Mouse (Mus musculus) midbrain, postnatal 0 days (tissue): ENCODE measurements at regions not wholly inside any gene's neighbourhood (a gene's known extent, or its start where the extent isn't known, plus 50 kb on each side); places are given as distances from the start of the nearest gene placed in this dataset.

Source experiments
- ATAC-seq: fragments of 200-750 bp; cut with Nextera tagmentation; 2 replicates; pipeline ENCODE4 v1.8.0; 2017; ENCODE audit warnings: moderate number of reproducible peaks, mild to moderate bottlenecking, moderate TSS enrichment, moderate library complexity; ENCODE audit not compliant: low FRiP score
- DNase-seq: peaks from one replicate; pipeline ENCODE4 v3.0.0-alpha.2; 2015; ENCODE audit warnings: low spot score
- H3K27ac ChIP-seq: fragments of 300-500 bp; sonication (generic); 2 replicates; pipeline ENCODE4 v1.5.1; 2014; ENCODE audit warnings: low read depth, mild to moderate bottlenecking, low read length, mixed read lengths
- H3K27me3 ChIP-seq: fragments of 300-500 bp; sonication (generic); 2 replicates; pipeline ENCODE4 v1.6.1; 2014; ENCODE audit warnings: low read length, control low read depth, mixed read lengths; ENCODE audit not compliant: insufficient read depth
- H3K36me3 ChIP-seq: fragments of 300-500 bp; sonication (generic); 2 replicates; pipeline ENCODE4 v1.6.1; 2014; ENCODE audit warnings: low read length, control low read depth, mixed read lengths; ENCODE audit not compliant: insufficient read depth
- H3K4me1 ChIP-seq: fragments of 300-500 bp; sonication (generic); 2 replicates; pipeline ENCODE4 v1.6.1; 2014; ENCODE audit warnings: mild to moderate bottlenecking, control low read depth, antibody characterized with exemption, low read length, mixed read lengths; ENCODE audit not compliant: insufficient read depth
- H3K4me2 ChIP-seq: fragments of 300-500 bp; sonication (generic); 2 replicates; pipeline ENCODE4 v1.6.1; 2014; ENCODE audit warnings: low read depth, mild to moderate bottlenecking, low read length, mixed read lengths; ENCODE audit not compliant: poor library complexity, severe bottlenecking
- H3K4me3 ChIP-seq: fragments of 300-500 bp; sonication (generic); 2 replicates; pipeline ENCODE4 v1.5.1; 2014; ENCODE audit warnings: low read depth, mild to moderate bottlenecking, low read length, moderate library complexity
- H3K9ac ChIP-seq: fragments of 300-500 bp; sonication (generic); replicated peaks from 2 replicates; pipeline ENCODE4 v1.6.1; 2014; ENCODE audit warnings: mild to moderate bottlenecking, low read length, moderate library complexity, mixed read lengths; ENCODE audit not compliant: poor library complexity, severe bottlenecking
- H3K9me3 ChIP-seq: fragments of 300-500 bp; sonication (generic); 2 replicates; pipeline ENCODE4 v1.6.1; 2016; ENCODE audit warnings: low read length, control low read depth
- CTCF ChIP-seq: IDR thresholded peaks from 2 replicates; pipeline ENCODE4 v1.5.1; 2016; ENCODE audit warnings: antibody characterized with exemption, mild to moderate bottlenecking
- WGBS: fragments of 180-500 bp; shearing (Covaris S2); extraction: QIAGEN DNeasy Blood & Tissue Kit; methylation state at CpG from one replicate; pipeline ENCODE4 v1.1.7; 2014; 5-methylcytosine and 5-hydroxymethylcytosine counted together

GRCm38 (mm10) chr8:47615061-47615460 is 60.3 kb downstream of the Ing2 start:
- H3K9ac ChIP-seq, result no peak overlapping the region
- H3K4me3 ChIP-seq, result no peak overlapping the region
- H3K4me1 ChIP-seq, result no peaks in the 10 kb centered on the region; the same call in 1 of the 2 replicates
- H3K27me3 ChIP-seq, result no peaks in the 10 kb centered on the region
- DNase-seq (no peak), ATAC-seq (no peak)
- H3K9me3 ChIP-seq, result no peaks in the 10 kb centered on the region
- no peak overlapping the region for H3K4me2 ChIP-seq
- 94% methylated on average over 8 of the region's 8 CpGs for WGBS
- TF ChIP-seq CTCF, result no peak
- no peaks in the 10 kb centered on the region for H3K36me3 ChIP-seq
- no peak overlapping the region for H3K27ac ChIP-seq

DNA sequence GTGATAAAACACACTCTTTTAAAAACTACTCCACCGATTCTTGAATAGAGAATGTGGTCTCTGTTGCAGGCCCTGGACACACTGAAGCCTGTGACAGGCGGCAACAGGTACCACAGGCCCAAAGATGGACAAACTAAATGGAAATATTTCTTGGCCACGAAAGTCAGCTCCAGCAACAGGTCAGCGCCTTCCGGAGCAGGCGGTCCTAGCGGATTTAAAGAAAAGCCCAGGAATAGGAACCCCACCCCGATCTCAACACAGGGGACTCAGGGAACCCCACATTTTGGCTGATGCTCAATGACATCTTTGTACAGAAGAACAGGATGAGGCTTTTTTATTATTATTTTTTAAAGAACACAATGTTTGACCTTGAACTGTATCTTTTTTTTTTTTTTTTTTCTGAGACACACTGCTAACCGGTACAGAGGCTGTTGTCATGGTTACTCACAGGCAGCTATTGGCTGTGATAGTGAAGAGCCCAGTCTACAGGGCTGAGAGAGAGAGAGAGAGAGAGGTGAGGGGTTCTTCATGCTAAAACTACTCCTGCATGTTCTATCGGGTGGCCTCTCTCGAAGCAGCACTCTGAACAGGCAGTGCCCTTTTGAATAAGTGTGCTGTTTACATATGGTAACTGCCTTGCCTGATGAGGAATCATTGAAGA is 63.5 kb downstream of the Ing2 start:
- TF ChIP-seq CTCF, result no peak
- DNase-seq (peak; percentile 66), ATAC-seq (peak; percentile 83)
- no peaks in the 10 kb centered on the region for H3K27me3 ChIP-seq
- H3K4me3 ChIP-seq, result no peak overlapping the region
- 61% methylated on average over 11 of the region's 11 CpGs for WGBS
- H3K36me3 ChIP-seq, result no peaks in the 10 kb centered on the region
- H3K9ac ChIP-seq, result no peak overlapping the region
- 0 out of 2 replicates have a peak overlapping the region, but pooled peaks have one; percentile 43 for H3K27ac ChIP-seq
- H3K4me2 ChIP-seq, result no peak overlapping the region
- H3K9me3 ChIP-seq, result no peaks in the 10 kb centered on the region
- no peaks in the 10 kb centered on the region; the same call in 1 of the 2 replicates for H3K4me1 ChIP-seq

GRCm38 (mm10) chr8:47609969-47610368 is 65.4 kb downstream of the Ing2 start:
- H3K4me2 ChIP-seq, result no peak overlapping the region
- no peak overlapping the region for H3K4me3 ChIP-seq
- H3K27ac ChIP-seq, result no peak overlapping the region
- WGBS, result 85% methylated on average over 5 of the region's 5 CpGs
- no peak overlapping the region for H3K9ac ChIP-seq
- no peak for DNase-seq
- H3K9me3 ChIP-seq, result no peaks in the 10 kb centered on the region
- H3K4me1 ChIP-seq, result no peaks in the 10 kb centered on the region; the same call in 1 of the 2 replicates
- TF ChIP-seq CTCF, result no peak
- no peaks in the 10 kb centered on the region for H3K36me3 ChIP-seq
- no peaks in the 10 kb centered on the region for H3K27me3 ChIP-seq
- ATAC-seq, result no peak

DNA sequence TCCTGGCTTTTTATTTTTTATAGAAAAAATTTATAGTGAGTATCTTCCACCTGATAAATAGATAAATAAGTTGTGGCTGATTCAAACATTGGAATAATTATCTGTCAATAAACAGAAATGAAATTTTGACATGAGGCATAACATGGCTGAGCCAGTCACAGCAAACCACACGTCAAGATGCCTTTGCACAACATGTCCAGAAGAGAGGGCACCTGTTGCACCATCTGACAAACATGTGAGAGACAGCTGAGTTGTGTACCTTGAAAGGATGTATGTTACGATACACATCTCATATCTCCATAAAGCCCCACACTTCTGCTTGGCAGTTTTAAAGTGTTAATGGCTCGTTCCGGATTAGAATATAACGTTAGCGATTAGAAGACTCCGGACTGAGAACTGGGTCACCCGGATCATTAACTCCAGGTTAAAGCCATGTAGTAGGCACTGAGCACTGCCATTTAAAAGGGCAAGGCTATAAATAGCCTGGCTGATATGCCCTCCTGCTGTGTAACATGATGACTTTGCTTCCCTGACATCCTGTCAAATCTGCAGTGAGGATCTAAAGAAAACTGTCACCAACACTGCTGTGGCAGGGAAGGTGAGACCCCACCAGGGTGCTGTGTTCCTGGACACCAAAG is 70.9 kb downstream of the Rwdd4a start:
- Histone ChIP-seq H3K9ac (no peak overlapping the region), H3K27me3 (no peaks in the 10 kb centered on the region), H3K4me1 (no peaks in the 10 kb centered on the region), H3K27ac (no peak overlapping the region), H3K9me3 (no peaks in the 10 kb centered on the region), H3K4me2 (no peak overlapping the region), H3K36me3 (no peaks in the 10 kb centered on the region), H3K4me3 (no peak overlapping the region)
- DNase-seq (no peak), ATAC-seq (no peak)
- WGBS, result 86% methylated on average over 8 of the region's 8 CpGs
- TF ChIP-seq CTCF, result no peak
